Mouse (Mus musculus): ENCODE results near the gene Mrpl17. TPM values are rescaled to one million over a fixed set of nuclear protein-coding genes. Genes with fewer than 3 reads are reported as not detected.

Mrpl17 gene
- polyA plus RNA-seq, 1 experiment = 157 TPM

GRCm38 (mm10) chr7:105791147-105791546, 19.8 kb downstream of the Mrpl17 start:
- Histone ChIP-seq H3K27me3 (ENCODE audit: control insufficient read depth, insufficient read depth, low read length) (peaks cover 17% of the 10 kb centered on the region), H3K36me3 (ENCODE audit: control insufficient read depth, insufficient read depth, low read length) (no peaks in the 10 kb centered on the region), H3K4me3 (ENCODE audit: control insufficient read depth, insufficient read depth, low read length) (no peak overlapping the region), H3K4me1 (replicated peaks; ENCODE audit: control insufficient read depth, insufficient read depth, low read length) (peaks cover 5% of the 10 kb centered on the region), H3K27ac (ENCODE audit: control insufficient read depth, insufficient read depth, low read length) (no peak overlapping the region)
- no peak for DNase-seq
- WGBS = 89% methylated on average over 1 of the region's 1 CpGs
- TF ChIP-seq CTCF (IDR thresholded peaks at IDR 0.05; ENCODE audit: borderline replicate concordance, control insufficient read depth, extremely low read depth, insufficient read depth, low read length, poor library complexity) = no peak
- no peak for TF ChIP-seq POLR2A (IDR thresholded peaks at IDR 0.05; ENCODE audit: control insufficient read depth, extremely low read depth, insufficient read depth, low read length, poor library complexity)

DNA sequence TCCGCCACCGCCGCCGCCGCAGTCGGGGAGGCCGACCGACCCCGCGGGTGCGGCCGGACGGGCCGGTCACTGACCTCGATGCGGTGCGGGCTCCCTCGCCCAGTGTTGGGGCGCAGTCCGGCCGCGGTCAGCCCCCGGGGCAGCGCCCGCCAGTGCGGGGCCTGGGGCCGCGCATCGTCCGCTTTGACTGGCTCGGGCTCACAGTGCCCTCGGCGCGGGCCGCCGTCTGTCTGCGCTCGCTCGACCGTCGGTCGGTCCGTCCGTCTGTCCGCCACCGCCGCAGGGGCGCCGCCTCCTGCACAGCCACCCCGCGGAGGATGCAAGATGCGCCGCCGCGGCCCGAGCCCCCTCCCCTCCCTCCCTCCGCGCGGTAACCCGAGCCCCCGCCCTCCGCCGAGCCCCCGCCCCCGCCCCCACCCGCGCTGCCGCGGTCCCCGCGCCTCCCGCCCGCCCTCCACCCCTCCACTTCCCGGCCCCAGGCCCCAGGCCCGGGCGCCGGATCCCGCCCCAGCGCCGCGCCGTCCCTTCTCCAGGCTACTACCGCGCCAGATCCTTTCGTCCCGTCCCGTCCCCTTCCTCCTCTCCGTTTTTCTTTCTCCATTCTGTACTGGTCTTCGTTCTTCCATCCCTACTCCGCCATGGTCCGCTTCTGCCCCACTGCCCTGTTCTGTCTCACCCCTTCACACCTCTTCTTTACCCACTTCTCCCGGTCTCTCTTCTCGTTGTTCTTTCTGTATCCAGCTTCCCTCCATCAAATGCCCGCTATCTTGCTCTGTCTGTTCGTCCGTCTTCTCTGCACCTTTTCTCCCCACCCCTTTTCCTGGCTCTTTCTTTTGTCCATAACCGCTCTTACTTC, 23.4 kb downstream of the Mrpl17 start, which contains the start of gene Dchs1:
Gene Dchs1 (minus strand): TSS at position 370 of the 856 bp plus-strand sequence.
- Histone ChIP-seq H3K4me3 (ENCODE audit: control insufficient read depth, insufficient read depth, low read length) (peak within 1 kb of the TSS; percentile 40), H3K27ac (ENCODE audit: control insufficient read depth, insufficient read depth, low read length) (no peak within 1 kb of the TSS), H3K4me1 (replicated peaks; ENCODE audit: control insufficient read depth, insufficient read depth, low read length) (peaks cover 5% of the 10 kb centered on the region), H3K36me3 (ENCODE audit: control insufficient read depth, insufficient read depth, low read length) (no peaks in the 10 kb centered on the region), H3K27me3 (ENCODE audit: control insufficient read depth, insufficient read depth, low read length) (peaks cover 17% of the 10 kb centered on the region)
- TF ChIP-seq POLR2A (IDR thresholded peaks at IDR 0.05; ENCODE audit: control insufficient read depth, extremely low read depth, insufficient read depth, low read length, poor library complexity) (no peak), CTCF (IDR thresholded peaks at IDR 0.05; ENCODE audit: borderline replicate concordance, control insufficient read depth, extremely low read depth, insufficient read depth, low read length, poor library complexity) (no peak)
- DNase-seq = no peak
- 5% methylated on average over 67 of the region's 97 CpGs for WGBS

GRCm38 (mm10) chr7:105786506-105787284, 24.2 kb downstream of the Mrpl17 start:
- Histone ChIP-seq H3K27ac (ENCODE audit: control insufficient read depth, insufficient read depth, low read length) (no peak overlapping the region), H3K36me3 (ENCODE audit: control insufficient read depth, insufficient read depth, low read length) (no peaks in the 10 kb centered on the region), H3K4me3 (ENCODE audit: control insufficient read depth, insufficient read depth, low read length) (no peak overlapping the region; the same call in 1 of the 2 replicates), H3K4me1 (replicated peaks; ENCODE audit: control insufficient read depth, insufficient read depth, low read length) (peaks cover 5% of the 10 kb centered on the region), H3K27me3 (ENCODE audit: control insufficient read depth, insufficient read depth, low read length) (peaks cover 17% of the 10 kb centered on the region)
- WGBS = 36% methylated on average over 20 of the region's 20 CpGs
- DNase-seq = no peak
- TF ChIP-seq CTCF (IDR thresholded peaks at IDR 0.05; ENCODE audit: borderline replicate concordance, control insufficient read depth, extremely low read depth, insufficient read depth, low read length, poor library complexity) = no peak
- TF ChIP-seq POLR2A (IDR thresholded peaks at IDR 0.05; ENCODE audit: control insufficient read depth, extremely low read depth, insufficient read depth, low read length, poor library complexity) = no peak

DNA sequence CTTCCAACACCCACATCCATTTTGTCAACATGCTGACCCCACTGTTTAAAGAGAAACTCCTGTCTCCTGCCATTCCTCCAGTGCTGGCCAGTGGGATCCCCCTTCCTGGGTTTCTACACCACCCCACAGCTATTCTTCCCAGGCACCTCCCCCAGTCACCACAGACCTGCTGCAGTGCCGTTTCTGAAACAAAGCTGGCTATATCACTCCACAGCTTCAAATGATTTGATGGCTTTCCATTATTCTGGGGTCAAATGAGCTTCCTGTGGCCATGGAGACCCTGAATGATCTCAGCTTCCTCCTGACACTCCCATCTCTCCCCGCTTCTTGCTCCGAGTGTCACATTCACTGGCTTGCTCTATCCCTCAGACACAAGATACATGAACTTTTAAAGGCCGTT, 26.3 kb downstream of the Mrpl17 start:
- H3K27ac ChIP-seq (ENCODE audit: control insufficient read depth, insufficient read depth, low read length) = no peak overlapping the region
- no peak for DNase-seq
- H3K27me3 ChIP-seq (ENCODE audit: control insufficient read depth, insufficient read depth, low read length) = peaks cover 15% of the 10 kb centered on the region
- no peak overlapping the region for H3K4me3 ChIP-seq (ENCODE audit: control insufficient read depth, insufficient read depth, low read length)
- H3K36me3 ChIP-seq (ENCODE audit: control insufficient read depth, insufficient read depth, low read length) = no peaks in the 10 kb centered on the region
- peaks cover 5% of the 10 kb centered on the region for H3K4me1 ChIP-seq (replicated peaks; ENCODE audit: control insufficient read depth, insufficient read depth, low read length)
- TF ChIP-seq POLR2A (IDR thresholded peaks at IDR 0.05; ENCODE audit: control insufficient read depth, extremely low read depth, insufficient read depth, low read length, poor library complexity) = no peak
- TF ChIP-seq CTCF (IDR thresholded peaks at IDR 0.05; ENCODE audit: borderline replicate concordance, control insufficient read depth, extremely low read depth, insufficient read depth, low read length, poor library complexity) = no peak
- WGBS = 75% methylated on average over 4 of the region's 4 CpGs

GRCm38 (mm10) chr7:105783861-105784260, 27.0 kb downstream of the Mrpl17 start:
- Histone ChIP-seq H3K36me3 (ENCODE audit: control insufficient read depth, insufficient read depth, low read length) (no peaks in the 10 kb centered on the region), H3K4me1 (replicated peaks; ENCODE audit: control insufficient read depth, insufficient read depth, low read length) (peaks cover 9% of the 10 kb centered on the region), H3K4me3 (ENCODE audit: control insufficient read depth, insufficient read depth, low read length) (no peak overlapping the region), H3K27me3 (ENCODE audit: control insufficient read depth, insufficient read depth, low read length) (peaks cover 15% of the 10 kb centered on the region), H3K27ac (ENCODE audit: control insufficient read depth, insufficient read depth, low read length) (no peak overlapping the region)
- TF ChIP-seq CTCF (IDR thresholded peaks at IDR 0.05; ENCODE audit: borderline replicate concordance, control insufficient read depth, extremely low read depth, insufficient read depth, low read length, poor library complexity) = no peak
- 78% methylated on average over 4 of the region's 4 CpGs for WGBS
- DNase-seq = no peak

DNA sequence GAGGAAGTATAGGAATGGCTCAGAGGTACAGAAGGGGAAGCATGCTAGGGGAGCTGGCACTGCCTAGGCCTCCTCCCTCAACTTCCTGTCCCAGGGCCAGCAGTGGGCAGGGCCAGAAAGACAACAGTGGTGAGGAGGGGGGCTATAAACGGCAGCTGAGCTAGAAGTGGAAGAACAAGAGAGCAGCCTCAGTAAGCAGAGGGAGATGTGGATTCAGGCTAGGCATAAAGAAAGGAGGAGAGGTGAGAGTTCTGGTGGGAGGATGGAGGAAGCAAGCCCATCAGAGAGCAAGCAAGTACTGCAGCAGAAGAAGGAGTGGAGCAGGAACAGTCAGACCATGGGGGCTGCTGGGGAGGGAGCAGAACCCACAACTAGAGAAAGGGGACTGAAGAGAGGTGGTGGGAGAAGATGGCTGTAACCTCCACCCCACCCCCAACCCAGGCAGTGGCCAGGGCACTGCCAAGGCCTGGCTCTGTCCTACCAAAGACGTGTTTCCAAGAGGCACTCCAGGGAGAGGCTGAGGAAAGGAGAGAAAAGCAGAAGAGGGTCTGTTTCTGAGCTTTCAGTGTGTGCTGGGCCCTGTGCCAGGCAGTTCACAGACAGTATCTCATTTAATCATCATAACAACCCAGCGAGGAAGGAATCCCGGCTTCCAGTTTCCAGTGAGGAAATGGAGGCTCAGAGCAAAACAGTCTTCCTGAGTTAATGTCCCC, 32.2 kb downstream of the Mrpl17 start:
- WGBS = 43% methylated on average over 4 of the region's 4 CpGs
- DNase-seq = peak; percentile 50
- Histone ChIP-seq H3K36me3 (ENCODE audit: control insufficient read depth, insufficient read depth, low read length) (no peaks in the 10 kb centered on the region), H3K4me1 (replicated peaks; ENCODE audit: control insufficient read depth, insufficient read depth, low read length) (peaks cover 16% of the 10 kb centered on the region), H3K27me3 (ENCODE audit: control insufficient read depth, insufficient read depth, low read length) (no peaks in the 10 kb centered on the region), H3K27ac (ENCODE audit: control insufficient read depth, insufficient read depth, low read length) (peak overlapping the region; percentile 41; the same call in 1 of the 2 replicates), H3K4me3 (ENCODE audit: control insufficient read depth, insufficient read depth, low read length) (no peak overlapping the region)
- TF ChIP-seq CTCF (IDR thresholded peaks at IDR 0.05; ENCODE audit: borderline replicate concordance, control insufficient read depth, extremely low read depth, insufficient read depth, low read length, poor library complexity) (no peak), POLR2A (IDR thresholded peaks at IDR 0.05; ENCODE audit: control insufficient read depth, extremely low read depth, insufficient read depth, low read length, poor library complexity) (no peak)
